12 mouse cellular contexts compared by ENCODE assay signal in the genomic region with DNA sequence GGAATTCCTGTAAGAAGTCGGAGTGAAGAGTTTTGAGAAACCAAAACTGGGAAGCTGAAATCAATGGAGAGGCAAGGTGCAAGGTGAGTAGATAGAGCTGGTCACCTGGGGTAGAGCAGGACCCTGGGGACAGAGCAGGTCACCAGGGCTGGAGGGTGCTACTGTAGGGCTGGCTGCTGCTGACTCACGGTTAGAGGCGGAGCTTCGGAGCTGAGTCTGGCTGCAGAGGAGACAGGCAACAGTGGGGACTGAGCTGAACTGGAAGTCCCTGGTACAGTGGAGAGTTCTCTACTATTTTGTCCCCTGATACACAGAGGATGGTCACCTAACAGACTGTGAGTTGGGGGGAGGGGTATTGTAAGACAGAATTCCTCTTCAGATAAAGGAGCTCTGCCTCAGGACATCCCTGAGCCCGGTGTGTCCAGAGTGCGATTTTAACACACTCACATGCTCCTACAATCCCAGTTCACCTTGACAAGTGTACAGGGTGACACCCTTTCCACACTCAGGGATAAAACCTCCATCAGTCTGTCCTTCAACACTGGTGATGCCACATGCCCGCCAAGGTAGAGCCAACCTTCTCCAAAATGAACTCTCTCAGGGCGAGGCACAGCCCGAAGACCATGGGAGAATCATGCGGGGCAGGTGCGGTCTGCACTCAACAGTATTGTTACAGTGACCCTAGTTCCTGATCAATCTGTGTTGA. TPM values are rescaled to one million over a fixed set of nuclear protein-coding genes. Genes with fewer than 3 reads are reported as not detected.
DNase-seq lines count a peak whose midpoint lies in the region; ATAC-seq and TF ChIP-seq lines count a peak whose summit lies in the region.
"Had no signal": no experiment of that assay in that cellular context is flagged by ENCODE, and none has a peak within 500 bp of the region (broad histone marks: within the 10 kb centered on the region; RNA-seq: fewer than 3 reads in every experiment).

No protein-coding gene starts in this region.

- H3K4me2 ChIP-seq in kidney, embryonic 16.5 days (replicated peaks; ENCODE audit: low read depth, low read length): no peak overlapping the region
- H3K4me2 ChIP-seq in liver, postnatal 0 days (ENCODE audit: low read depth, low read length): no peak overlapping the region

- no peaks in the 10 kb centered on the region for H3K36me3 ChIP-seq in kidney, embryonic 16.5 days (ENCODE audit: insufficient read depth, low read length)
- no peaks in the 10 kb centered on the region for H3K36me3 ChIP-seq in MEL (ENCODE audit: control insufficient read depth in 1 of 2, insufficient read depth in 2 of 2, low read length in 2 of 2)
- H3K36me3 ChIP-seq in liver, postnatal 0 days (replicated peaks; ENCODE audit: insufficient read depth, low read length): no peaks in the 10 kb centered on the region
- H3K36me3 ChIP-seq: forebrain, embryonic 12.5 days had no signal

- H3K4me1 ChIP-seq in kidney, embryonic 16.5 days (ENCODE audit: insufficient read depth, low read length): peaks cover 18% of the 10 kb centered on the region
- H3K4me1 ChIP-seq in MEL (ENCODE audit: control insufficient read depth in 1 of 2, insufficient read depth in 2 of 2, low read length in 2 of 2): no peaks in the 10 kb centered on the region
- H3K4me1 ChIP-seq in liver, postnatal 0 days (ENCODE audit: insufficient read depth): no peaks in the 10 kb centered on the region

- no peak for TF ChIP-seq RAD21 in MEL (IDR thresholded peaks at IDR 0.05; ENCODE audit: low read depth, low read length)

- no peaks in the 10 kb centered on the region for H3K9me3 ChIP-seq in kidney, embryonic 16.5 days (ENCODE audit: low read length)
- H3K9me3 ChIP-seq in MEL (replicated peaks; ENCODE audit: insufficient read depth, low read length): no peaks in the 10 kb centered on the region
- H3K9me3 ChIP-seq in liver, postnatal 0 days (ENCODE audit: low read length): no peaks in the 10 kb centered on the region
- H3K9me3 ChIP-seq: forebrain, embryonic 12.5 days had no signal

- WGBS in kidney, embryonic 16.5 days: 85% methylated on average over 11 of the region's 11 CpGs
- 74% methylated on average over 11 of the region's 11 CpGs for WGBS in liver, postnatal 0 days (ENCODE audit: insufficient replicate concordance)

- H3K27ac ChIP-seq in kidney, embryonic 16.5 days (ENCODE audit: low read length): no peak overlapping the region
- H3K27ac ChIP-seq in MEL (ENCODE audit: control insufficient read depth, low read depth, low read length): no peak overlapping the region
- no peak overlapping the region for H3K27ac ChIP-seq in liver, postnatal 0 days (ENCODE audit: low read depth)
- H3K27ac ChIP-seq: forebrain, embryonic 12.5 days; heart, adult 2 months had no signal

- no peak for TF ChIP-seq EP300 in MEL (IDR thresholded peaks at IDR 0.05; ENCODE audit: low read depth in 1 of 2, low read length in 2 of 2)
- no peak for TF ChIP-seq EP300 in liver, postnatal 0 days (IDR thresholded peaks at IDR 0.05; ENCODE audit: low read depth)

- no peak overlapping the region for H3K9ac ChIP-seq in kidney, embryonic 16.5 days (replicated peaks; ENCODE audit: low read length)
- H3K9ac ChIP-seq in MEL (ENCODE audit: control insufficient read depth, low read depth, low read length, poor library complexity, severe bottlenecking): no peak overlapping the region
- H3K9ac ChIP-seq in liver, postnatal 0 days (replicated peaks): no peak overlapping the region
- H3K9ac ChIP-seq: forebrain, embryonic 12.5 days had no signal

- no peak for DNase-seq in kidney, adult 9 months
- peak; percentile 54 for DNase-seq in MEL (ENCODE audit: low read depth, low spot score)
- DNase-seq in adrenal gland, postnatal 36 days: peak; percentile 48 to 64
- peak; percentile 10 for DNase-seq in liver, postnatal 0 days
- DNase-seq in thymus, postnatal 10 days (ENCODE audit: low spot score in 2 of 2): no peak
- no peak for DNase-seq in spleen, postnatal 36 days (ENCODE audit: low spot score in 2 of 2)
- DNase-seq: heart, adult 2 months had no signal

- TF ChIP-seq CTCF in MEL (IDR thresholded peaks at IDR 0.05 in 2 of 3, conservative IDR thresholded peaks at IDR 0.05 in 1 of 3; ENCODE audit: control insufficient read depth in 1 of 3, insufficient read depth in 1 of 3, low read depth in 2 of 3, low read length in 3 of 3, poor library complexity in 1 of 3, severe bottlenecking in 1 of 3): no peak
- no peak for TF ChIP-seq CTCF in liver, postnatal 0 days (IDR thresholded peaks at IDR 0.05; ENCODE audit: low read depth)

- H3K27me3 ChIP-seq in kidney, embryonic 16.5 days (ENCODE audit: insufficient read depth, low read length): no peaks in the 10 kb centered on the region
- no peaks in the 10 kb centered on the region for H3K27me3 ChIP-seq in MEL (ENCODE audit: control insufficient read depth in 1 of 2, insufficient read depth in 2 of 2, low read length in 2 of 2)
- no peaks in the 10 kb centered on the region for H3K27me3 ChIP-seq in liver, postnatal 0 days (ENCODE audit: insufficient read depth, low read length)

- no peaks in the 10 kb centered on the region for H3K79me2 ChIP-seq in MEL (ENCODE audit: control insufficient read depth, insufficient read depth, low read length, poor library complexity)

- ATAC-seq in kidney, embryonic 16.5 days (ENCODE audit: low FRiP score, low TSS enrichment): 0 out of 2 replicates have a peak, but pooled peaks have one; percentile 40
- ATAC-seq in liver, postnatal 0 days: no peak

- TF ChIP-seq POLR2A in MEL (IDR thresholded peaks at IDR 0.05; ENCODE audit: control insufficient read depth in 1 of 2, insufficient read depth in 1 of 2, low read depth in 1 of 2, low read length in 2 of 2, poor library complexity in 1 of 2): no peak

- H3K4me3 ChIP-seq in kidney, embryonic 16.5 days (ENCODE audit: low read length): no peak overlapping the region
- peak overlapping the region; percentile 17 to 53 for H3K4me3 ChIP-seq in MEL (ENCODE audit: control insufficient read depth in 1 of 2, insufficient read depth in 1 of 2, low read depth in 2 of 2, low read length in 2 of 2)
- no peak overlapping the region for H3K4me3 ChIP-seq in liver, postnatal 0 days (ENCODE audit: low read depth, low read length)
- H3K4me3 ChIP-seq: forebrain, embryonic 12.5 days; heart, adult 2 months had no signal

TF ChIP-seq in MEL, 35 proteins besides CTCF, POLR2A, EP300 and RAD21:
- no peak for TF ChIP-seq MAZ (IDR thresholded peaks at IDR 0.05; ENCODE audit: low read depth, low read length)
- TF ChIP-seq MAX (IDR thresholded peaks at IDR 0.05; ENCODE audit: low read length): no peak
- no peak for TF ChIP-seq E2F4 (IDR thresholded peaks at IDR 0.05; ENCODE audit: borderline replicate concordance, low read depth, low read length)
- TF ChIP-seq BHLHE40 (IDR thresholded peaks at IDR 0.05; ENCODE audit: borderline replicate concordance, low read depth, low read length): no peak
- no peak for TF ChIP-seq KAT2A (conservative IDR thresholded peaks at IDR 0.05; ENCODE audit: low read depth, low read length)
- no peak for TF ChIP-seq CHD1 (IDR thresholded peaks at IDR 0.05; ENCODE audit: low read depth, low read length)
- no peak for TF ChIP-seq MAFK (IDR thresholded peaks at IDR 0.05; ENCODE audit: borderline replicate concordance, low read depth, low read length)
- no peak for TF ChIP-seq MXI1 (IDR thresholded peaks at IDR 0.05; ENCODE audit: low read depth, low read length)
- no peak for TF ChIP-seq MYC (IDR thresholded peaks at IDR 0.05; ENCODE audit: low read depth, low read length)
- no peak for TF ChIP-seq UBTF (IDR thresholded peaks at IDR 0.05; ENCODE audit: borderline replicate concordance, insufficient read depth, low read depth, low read length)
- TF ChIP-seq SMC3 (IDR thresholded peaks at IDR 0.05; ENCODE audit: low read depth, low read length): no peak
- no peak for TF ChIP-seq ZC3H11A (IDR thresholded peaks at IDR 0.05; ENCODE audit: low read depth, low read length)
- TF ChIP-seq MYB (IDR thresholded peaks at IDR 0.05; ENCODE audit: low read depth, low read length): no peak
- TF ChIP-seq NELFE (IDR thresholded peaks at IDR 0.05; ENCODE audit: low read depth, low read length): no peak

RNA-seq across cellular contexts. Expression of a gene that starts 44.3 kb away (rescaled TPM):
- not detected in 2 replicates for polyA plus RNA-seq in kidney, embryonic 16.5 days (2015; fragmentation: Nextera tagmentation; extraction: Ambion mirVana)
- not detected in 2 replicates for total RNA-seq in MEL (2012; rRNA removed)
- polyA plus RNA-seq in MEL (2012; ENCODE audit: insufficient read depth in 1 of 2, insufficient read length in 2 of 2, low read depth in 1 of 2, low replicate concordance in 2 of 2, missing spikeins in 1 of 2): not detected
- total RNA-seq in adrenal gland, postnatal 36 days (2021): not detected
- not detected in 2 replicates for polyA plus RNA-seq in liver, postnatal 0 days (2015; fragmentation: Nextera tagmentation; extraction: Ambion mirVana)
- total RNA-seq: heart, adult 2 months had no signal
- polyA plus RNA-seq: cortical plate, adult 2 months; forebrain, embryonic 12.5 days; heart, adult 2 months; lung, embryonic 16.5 days; small intestine, adult 2 months had no signal

Comparison
In these comparisons a context has a peak if more than half of its experiments do, and no peak if none do; other contexts are left out.
1. H3K4me3 ChIP-seq: peak in MEL (2 of 2); none in kidney, embryonic 16.5 days (single experiment) and liver, postnatal 0 days (single experiment).
2. DNase-seq: peak in MEL (single experiment), adrenal gland, postnatal 36 days (2 of 2) and liver, postnatal 0 days (single experiment); none in kidney, adult 9 months (single experiment), thymus, postnatal 10 days (0 of 2) and spleen, postnatal 36 days (0 of 2).